Mouse (Mus musculus): Measurements from ENCODE around the gene Lca5l. TPM values are rescaled to one million over a fixed set of nuclear protein-coding genes. Genes with fewer than 3 reads are reported as not detected.

Gene Lca5l
- polyA plus RNA-seq, 1 experiment from 2014 or later: 0.08 TPM

DNA sequence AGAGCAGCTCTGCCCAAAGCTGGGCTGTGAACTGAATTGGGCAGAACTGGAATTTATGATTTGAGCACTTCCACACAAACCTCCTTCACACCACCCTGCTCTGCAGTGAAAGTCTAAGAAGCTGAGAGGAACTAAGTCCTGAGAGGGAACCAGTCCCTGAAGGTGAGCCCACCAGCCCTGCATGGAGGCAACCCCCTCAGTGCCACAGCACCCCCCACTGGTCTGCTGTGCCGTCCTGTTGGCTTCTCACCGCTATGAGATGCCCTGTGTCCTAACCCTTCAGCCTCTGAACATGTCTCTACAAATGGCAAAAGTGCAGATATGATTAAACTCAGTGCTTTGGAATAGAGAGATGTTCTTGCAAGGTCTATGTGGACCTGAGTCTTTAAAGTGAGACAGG is 79.3 kb downstream of the Lca5l start:
- no peaks in the 10 kb centered on the region for H3K9me3 ChIP-seq (replicated peaks)
- no peaks in the 10 kb centered on the region for H3K36me3 ChIP-seq (replicated peaks)
- H3K27ac ChIP-seq (replicated peaks): no peak overlapping the region
- ATAC-seq (ENCODE audit: insufficient read depth): no peak
- H3K4me1 ChIP-seq (replicated peaks): no peaks in the 10 kb centered on the region
- no peaks in the 10 kb centered on the region for H3K27me3 ChIP-seq
- H3K9ac ChIP-seq: no peak overlapping the region
- H3K4me3 ChIP-seq (replicated peaks): no peak overlapping the region
- no peak overlapping the region for H3K4me2 ChIP-seq
- 37% methylated on average over 2 of the region's 2 CpGs for WGBS (ENCODE audit: insufficient replicate concordance)

DNA sequence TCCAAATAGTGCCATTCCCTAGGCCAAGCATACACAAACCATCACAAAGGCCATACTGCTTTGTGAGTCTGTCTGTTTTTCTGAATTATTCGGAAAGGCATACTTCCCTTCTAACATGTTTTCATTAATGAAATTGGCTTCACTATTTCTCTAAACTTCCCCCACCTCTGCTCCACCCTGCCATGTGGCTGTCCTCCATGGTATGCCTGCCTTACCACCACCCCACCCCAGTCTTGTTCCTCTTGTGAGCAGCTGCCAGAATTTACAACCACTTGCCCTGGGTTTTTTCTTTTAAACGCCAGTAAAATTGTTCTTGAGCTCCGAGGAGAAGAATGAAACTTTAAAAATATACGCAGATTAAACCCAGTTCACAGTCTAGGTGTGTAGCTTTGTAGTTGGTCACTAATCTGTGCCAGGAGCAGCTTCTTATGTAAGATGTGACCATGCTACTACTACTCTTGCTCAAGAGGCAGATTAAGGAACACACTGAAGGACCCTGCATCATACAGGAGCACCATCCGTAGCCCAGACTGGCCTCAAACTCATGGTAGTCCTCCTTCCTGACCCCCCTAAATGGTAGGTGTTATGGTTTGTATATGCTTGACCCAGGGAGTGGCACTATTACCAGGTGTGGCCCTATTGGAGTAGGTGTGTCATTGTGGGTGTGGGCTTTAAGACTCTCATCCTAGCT is 81.3 kb downstream of the Lca5l start:
- Histone ChIP-seq H3K9me3 (replicated peaks) (no peaks in the 10 kb centered on the region), H3K27ac (replicated peaks) (no peak overlapping the region), H3K27me3 (no peaks in the 10 kb centered on the region), H3K4me3 (replicated peaks) (no peak overlapping the region), H3K36me3 (replicated peaks) (no peaks in the 10 kb centered on the region), H3K9ac (no peak overlapping the region), H3K4me1 (replicated peaks) (no peaks in the 10 kb centered on the region), H3K4me2 (no peak overlapping the region)
- no peak for ATAC-seq (ENCODE audit: insufficient read depth)
- WGBS (ENCODE audit: insufficient replicate concordance): 60% methylated on average over 5 of the region's 5 CpGs

DNA sequence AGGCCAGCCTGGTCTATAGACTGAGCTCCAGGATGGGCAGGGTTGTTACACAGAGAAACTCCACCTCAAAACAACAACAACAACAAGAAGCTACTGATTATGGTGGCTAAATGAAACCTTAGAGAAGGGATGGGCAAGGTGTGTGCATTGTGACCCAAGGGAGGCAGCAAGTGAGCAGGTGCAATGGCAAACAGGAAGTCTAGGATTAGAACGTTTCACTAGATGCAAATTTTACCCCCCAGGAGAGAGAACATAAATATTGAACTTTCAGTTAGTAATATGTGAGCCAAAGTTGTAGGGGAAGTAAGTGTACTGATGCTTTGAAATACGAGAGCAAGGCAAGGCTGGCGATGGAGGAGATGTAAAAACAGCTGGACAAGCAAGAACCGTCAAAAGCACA is 82.4 kb downstream of the Lca5l start:
- H3K9ac ChIP-seq: no peak overlapping the region
- 34% methylated on average over 4 of the region's 4 CpGs for WGBS (ENCODE audit: insufficient replicate concordance)
- H3K4me2 ChIP-seq: no peak overlapping the region
- H3K9me3 ChIP-seq (replicated peaks): no peaks in the 10 kb centered on the region
- no peaks in the 10 kb centered on the region for H3K36me3 ChIP-seq (replicated peaks)
- no peak overlapping the region for H3K27ac ChIP-seq (replicated peaks)
- no peaks in the 10 kb centered on the region for H3K27me3 ChIP-seq
- H3K4me1 ChIP-seq (replicated peaks): no peaks in the 10 kb centered on the region
- ATAC-seq (ENCODE audit: insufficient read depth): no peak
- no peak overlapping the region for H3K4me3 ChIP-seq (replicated peaks)

Other genes starting within 250 kb of the Lca5l start
- gene Psmg1, start 201.3 kb downstream of the Lca5l start, polyA plus RNA-seq (2015; fragmentation: Nextera tagmentation; extraction: Ambion mirVana): 46.2 and 46.7 TPM in 2 replicates
- gene Brwd1, start 109.7 kb downstream of the Lca5l start, polyA plus RNA-seq (2015; fragmentation: Nextera tagmentation; extraction: Ambion mirVana): 12.1 and 14.7 TPM in 2 replicates
- 88.6 and 95.1 TPM in 2 replicates for gene Hmgn1, start 64.5 kb downstream of the Lca5l start, polyA plus RNA-seq (2015; fragmentation: Nextera tagmentation; extraction: Ambion mirVana)
- gene Wrb, start 46.9 kb downstream of the Lca5l start, polyA plus RNA-seq (2015; fragmentation: Nextera tagmentation; extraction: Ambion mirVana): 10.2 and 10.5 TPM in 2 replicates
- 0.85 and 1.7 TPM in 2 replicates for gene Sh3bgr, start 8.2 kb upstream of the Lca5l start, polyA plus RNA-seq (2015; fragmentation: Nextera tagmentation; extraction: Ambion mirVana)
- gene B3galt5, start 43.5 kb upstream of the Lca5l start, polyA plus RNA-seq (2015; fragmentation: Nextera tagmentation; extraction: Ambion mirVana): 0.06 and 0.09 TPM in 2 replicates

Data from liver, embryonic 15.5 days (tissue).